Mouse (Mus musculus): ENCODE data around the gene Dmwd. TPM values are rescaled to one million over a fixed set of nuclear protein-coding genes. Genes with fewer than 3 reads are reported as not detected.
A peak's percentile ranks its signal among the peaks of the same experiment; 100 is the strongest.
"Not testable (repeated sequence)": the region's sequence is repeated elsewhere in the genome, so short reads cannot be mapped to it uniquely, and the experiment has no call there.

Dmwd gene
- polyA plus RNA-seq, 1 experiment from 2014 or later = 21.0 TPM

- Histone ChIP-seq H3K4me2 (replicated peaks) (no peak overlapping the region), H3K36me3 (peaks cover 52% of the 10 kb centered on the region), H3K27me3 (no peaks in the 10 kb centered on the region), H3K4me1 (peaks cover 12% of the 10 kb centered on the region), H3K9ac (replicated peaks) (no peak overlapping the region), H3K27ac (replicated peaks) (no peak overlapping the region), H3K9me3 (no peaks in the 10 kb centered on the region), H3K4me3 (no peak overlapping the region)
- 94% methylated on average over 7 of the region's 7 CpGs for WGBS
- ATAC-seq (ENCODE audit: low FRiP score, low read depth) = no peak
These were observed 22.9 kb upstream of the Dmwd start for GRCm38 (mm10) chr7:19053136-19053532.

- H3K27me3 ChIP-seq = no peaks in the 10 kb centered on the region
- H3K9ac ChIP-seq (replicated peaks) = no peak within 1 kb of the TSS; the same call in 1 of the 2 replicates
- H3K36me3 ChIP-seq = peaks cover 41% of the 10 kb centered on the region
- ATAC-seq (ENCODE audit: low FRiP score, low read depth) = peak; percentile 72
- 23% methylated on average over 32 of the region's 33 CpGs for WGBS
- H3K27ac ChIP-seq (replicated peaks) = peak within 1 kb of the TSS; percentile 22; the same call in 1 of the 2 replicates
- H3K4me2 ChIP-seq (replicated peaks) = peak within 1 kb of the TSS; percentile 55
- peak within 1 kb of the TSS; percentile 23 for H3K4me3 ChIP-seq
- peaks cover 12% of the 10 kb centered on the region for H3K4me1 ChIP-seq
- H3K9me3 ChIP-seq = no peaks in the 10 kb centered on the region
These were observed 21.8 kb upstream of the Dmwd start, which contains the start of gene Rsph6a for GRCm38 (mm10) chr7:19054047-19054776. Rsph6a (plus strand) TSS chr7:19054690.

- WGBS = 64% methylated on average over 9 of the region's 9 CpGs
- Histone ChIP-seq H3K9ac (replicated peaks) (no peak overlapping the region; the same call in 1 of the 2 replicates), H3K36me3 (peaks cover 36% of the 10 kb centered on the region), H3K4me2 (replicated peaks) (peak overlapping the region; percentile 55), H3K27ac (replicated peaks) (no peak overlapping the region), H3K27me3 (no peaks in the 10 kb centered on the region), H3K4me1 (peaks cover 12% of the 10 kb centered on the region), H3K9me3 (no peaks in the 10 kb centered on the region), H3K4me3 (peak overlapping the region; percentile 23)
- no peak; the same call in none of the 2 replicates for ATAC-seq (ENCODE audit: low FRiP score, low read depth)
These were observed 21.3 kb upstream of the Dmwd start for GRCm38 (mm10) chr7:19054777-19055076.

- H3K27ac ChIP-seq (replicated peaks) = no peak overlapping the region
- peaks cover 12% of the 10 kb centered on the region for H3K4me1 ChIP-seq
- H3K27me3 ChIP-seq = no peaks in the 10 kb centered on the region
- 96% methylated on average over 8 of the region's 8 CpGs for WGBS
- no peak overlapping the region for H3K4me2 ChIP-seq (replicated peaks)
- H3K36me3 ChIP-seq = peaks cover 32% of the 10 kb centered on the region
- ATAC-seq (ENCODE audit: low FRiP score, low read depth) = 0 out of 2 replicates have a peak, but pooled peaks have one; percentile 5
- no peaks in the 10 kb centered on the region for H3K9me3 ChIP-seq
- no peak overlapping the region for H3K9ac ChIP-seq (replicated peaks)
- no peak overlapping the region for H3K4me3 ChIP-seq
These were observed 20.9 kb upstream of the Dmwd start for GRCm38 (mm10) chr7:19055108-19055507.

GRCm38 (mm10) chr7:19057405-19057804 is 18.6 kb upstream of the Dmwd start:
- peaks cover 12% of the 10 kb centered on the region for H3K4me1 ChIP-seq
- no peaks in the 10 kb centered on the region for H3K9me3 ChIP-seq
- H3K27ac ChIP-seq (replicated peaks) = no peak overlapping the region
- H3K9ac ChIP-seq (replicated peaks) = no peak overlapping the region
- 88% methylated on average over 10 of the region's 10 CpGs for WGBS
- H3K4me3 ChIP-seq = no peak overlapping the region
- no peak overlapping the region for H3K4me2 ChIP-seq (replicated peaks)
- H3K27me3 ChIP-seq = no peaks in the 10 kb centered on the region
- peaks cover 9% of the 10 kb centered on the region for H3K36me3 ChIP-seq
- ATAC-seq (ENCODE audit: low FRiP score, low read depth) = no peak

- Histone ChIP-seq H3K9ac (replicated peaks) (no peak overlapping the region), H3K9me3 (no peaks in the 10 kb centered on the region), H3K27me3 (peaks cover 37% of the 10 kb centered on the region), H3K36me3 (no peaks in the 10 kb centered on the region), H3K27ac (replicated peaks) (no peak overlapping the region), H3K4me2 (replicated peaks) (no peak overlapping the region), H3K4me3 (0 out of 2 replicates have a peak overlapping the region, but pooled peaks have one; percentile 10), H3K4me1 (no peaks in the 10 kb centered on the region)
- 53% methylated on average over 13 of the region's 13 CpGs for WGBS
- ATAC-seq (ENCODE audit: low FRiP score, low read depth) = no peak
These were observed 10.1 kb upstream of the Dmwd start for GRCm38 (mm10) chr7:19065896-19066295.

- no peaks in the 10 kb centered on the region for H3K36me3 ChIP-seq
- H3K4me2 ChIP-seq (replicated peaks) = no peak overlapping the region
- 41% methylated on average over 14 of the region's 14 CpGs for WGBS
- ATAC-seq (ENCODE audit: low FRiP score, low read depth) = no peak
- H3K27ac ChIP-seq (replicated peaks) = no peak overlapping the region
- no peak overlapping the region for H3K9ac ChIP-seq (replicated peaks)
- no peak overlapping the region for H3K4me3 ChIP-seq
- H3K9me3 ChIP-seq = no peaks in the 10 kb centered on the region
- H3K27me3 ChIP-seq = peaks cover 37% of the 10 kb centered on the region
- no peaks in the 10 kb centered on the region for H3K4me1 ChIP-seq
These were observed 9.0 kb upstream of the Dmwd start for GRCm38 (mm10) chr7:19067063-19067462.

- no peak overlapping the region for H3K9ac ChIP-seq (replicated peaks)
- H3K4me2 ChIP-seq (replicated peaks) = no peak overlapping the region
- peaks cover 37% of the 10 kb centered on the region for H3K27me3 ChIP-seq
- H3K27ac ChIP-seq (replicated peaks) = no peak overlapping the region
- no peak for ATAC-seq (ENCODE audit: low FRiP score, low read depth)
- no peaks in the 10 kb centered on the region for H3K4me1 ChIP-seq
- H3K36me3 ChIP-seq = no peaks in the 10 kb centered on the region
- H3K4me3 ChIP-seq = no peak overlapping the region
- H3K9me3 ChIP-seq = no peaks in the 10 kb centered on the region
- 76% methylated on average over 11 of the region's 14 CpGs for WGBS
These were observed 8.1 kb upstream of the Dmwd start for GRCm38 (mm10) chr7:19067935-19068334.

- WGBS = 13% methylated on average over 2 of the region's 2 CpGs
- no peaks in the 10 kb centered on the region for H3K36me3 ChIP-seq
- H3K4me3 ChIP-seq = no peak overlapping the region
- no peak for ATAC-seq (ENCODE audit: low FRiP score, low read depth)
- no peak overlapping the region for H3K27ac ChIP-seq (replicated peaks)
- peaks cover 37% of the 10 kb centered on the region for H3K27me3 ChIP-seq
- H3K4me2 ChIP-seq (replicated peaks) = no peak overlapping the region
- H3K4me1 ChIP-seq = no peaks in the 10 kb centered on the region
- no peak overlapping the region for H3K9ac ChIP-seq (replicated peaks)
- no peaks in the 10 kb centered on the region for H3K9me3 ChIP-seq
These were observed 7.3 kb upstream of the Dmwd start for GRCm38 (mm10) chr7:19068707-19069106.

GRCm38 (mm10) chr7:19069500-19069899 is 6.5 kb upstream of the Dmwd start:
- Histone ChIP-seq H3K27ac (replicated peaks) (no peak overlapping the region), H3K36me3 (no peaks in the 10 kb centered on the region), H3K9me3 (no peaks in the 10 kb centered on the region), H3K4me2 (replicated peaks) (no peak overlapping the region), H3K4me3 (no peak overlapping the region), H3K27me3 (peaks cover 33% of the 10 kb centered on the region), H3K4me1 (no peaks in the 10 kb centered on the region), H3K9ac (replicated peaks) (no peak overlapping the region)
- no peak for ATAC-seq (ENCODE audit: low FRiP score, low read depth)
- 45% methylated on average over 3 of the region's 3 CpGs for WGBS

- H3K9me3 ChIP-seq; H3K36me3 ChIP-seq; H3K4me2 ChIP-seq (replicated peaks); H3K9ac ChIP-seq (replicated peaks); H3K4me3 ChIP-seq; H3K4me1 ChIP-seq; ATAC-seq (ENCODE audit: low FRiP score, low read depth); H3K27ac ChIP-seq (replicated peaks): not testable (repeated sequence)
- 62% methylated on average over 3 of the region's 3 CpGs for WGBS
- H3K27me3 ChIP-seq = peaks cover 17% of the 10 kb centered on the region
These were observed 5.0 kb upstream of the Dmwd start for GRCm38 (mm10) chr7:19071024-19071423.

- no peak for ATAC-seq (ENCODE audit: low FRiP score, low read depth)
- Histone ChIP-seq H3K27me3 (0 out of 2 replicates have a peak, but pooled peaks cover 3% of the 10 kb centered on the region), H3K4me1 (peaks cover 18% of the 10 kb centered on the region), H3K36me3 (peaks cover 10% of the 10 kb centered on the region), H3K9ac (replicated peaks) (no peak overlapping the region), H3K4me2 (replicated peaks) (no peak overlapping the region), H3K9me3 (no peaks in the 10 kb centered on the region), H3K27ac (replicated peaks) (no peak overlapping the region), H3K4me3 (no peak overlapping the region)
- 84% methylated on average over 9 of the region's 9 CpGs for WGBS
These were observed 2.5 kb upstream of the Dmwd start for GRCm38 (mm10) chr7:19073504-19073903.

All from midbrain, embryonic 12.5 days (tissue).